Mouse (Mus musculus): Measurements from ENCODE around the gene Ndrg3. TPM values are rescaled to one million over a fixed set of nuclear protein-coding genes. Genes with fewer than 3 reads are reported as not detected.

Gene Ndrg3
- 57.4 TPM for polyA plus RNA-seq (2014; fragmentation: Illumina TruSeq; extraction: RNeasy Lipid Tissue Mini Kit (QIAGEN cat#74804); ENCODE audit: low replicate concordance)

GRCm38 (mm10) chr2:156991470-156992319 is at the start of gene Ndrg3:
TSS of gene Ndrg3 (minus strand) at chr2:156992056.

GRCm38 (mm10) chr2:157006511-157007233 is 14.8 kb upstream of the Ndrg3 start, which contains the start of gene Dsn1:
TSS of gene Dsn1 (minus strand) at chr2:157007154.

GRCm38 (mm10) chr2:156887017-156887416 is 104.8 kb downstream of the Ndrg3 start, which contains the start of gene Sla2:
TSS of gene Sla2 (minus strand) at chr2:156887192.

Other genes starting within 250 kb of the Ndrg3 start
- 1.4 TPM for gene Myl9, start 216.6 kb downstream of the Ndrg3 start, polyA plus RNA-seq (2014; fragmentation: Illumina TruSeq; extraction: RNeasy Lipid Tissue Mini Kit (QIAGEN cat#74804); ENCODE audit: low replicate concordance)
- gene Tgif2, start 152.0 kb downstream of the Ndrg3 start, polyA plus RNA-seq (2014; fragmentation: Illumina TruSeq; extraction: RNeasy Lipid Tissue Mini Kit (QIAGEN cat#74804); ENCODE audit: low replicate concordance), result 1.5 TPM
- 2.4 TPM for gene 4930518I15Rik, start 134.1 kb downstream of the Ndrg3 start, polyA plus RNA-seq (2014; fragmentation: Illumina TruSeq; extraction: RNeasy Lipid Tissue Mini Kit (QIAGEN cat#74804); ENCODE audit: low replicate concordance)
- 109 TPM for gene Rab5if, start 128.9 kb downstream of the Ndrg3 start, polyA plus RNA-seq (2014; fragmentation: Illumina TruSeq; extraction: RNeasy Lipid Tissue Mini Kit (QIAGEN cat#74804); ENCODE audit: low replicate concordance)
- gene Sla2, start 104.9 kb downstream of the Ndrg3 start, polyA plus RNA-seq (2014; fragmentation: Illumina TruSeq; extraction: RNeasy Lipid Tissue Mini Kit (QIAGEN cat#74804); ENCODE audit: low replicate concordance), result 1.1 TPM
- 14.5 TPM for gene Dsn1, start 15.1 kb upstream of the Ndrg3 start, polyA plus RNA-seq (2014; fragmentation: Illumina TruSeq; extraction: RNeasy Lipid Tissue Mini Kit (QIAGEN cat#74804); ENCODE audit: low replicate concordance)
- 0.11 TPM for gene Soga1, start 87.2 kb upstream of the Ndrg3 start, polyA plus RNA-seq (2014; fragmentation: Illumina TruSeq; extraction: RNeasy Lipid Tissue Mini Kit (QIAGEN cat#74804); ENCODE audit: low replicate concordance)
- gene Tldc2, start 95.0 kb upstream of the Ndrg3 start, polyA plus RNA-seq (2014; fragmentation: Illumina TruSeq; extraction: RNeasy Lipid Tissue Mini Kit (QIAGEN cat#74804); ENCODE audit: low replicate concordance), result 0.89 TPM
- 442 TPM for gene Samhd1, start 143.2 kb upstream of the Ndrg3 start, polyA plus RNA-seq (2014; fragmentation: Illumina TruSeq; extraction: RNeasy Lipid Tissue Mini Kit (QIAGEN cat#74804); ENCODE audit: low replicate concordance)
- gene Rbl1, start 212.5 kb upstream of the Ndrg3 start, polyA plus RNA-seq (2014; fragmentation: Illumina TruSeq; extraction: RNeasy Lipid Tissue Mini Kit (QIAGEN cat#74804); ENCODE audit: low replicate concordance), result 47.4 TPM